Mouse (Mus musculus) right cerebral cortex, postnatal 14 days (tissue): ENCODE measurements around the gene Zfp764.
A peak's percentile ranks its signal among the peaks of the same experiment; 100 is the strongest.
"Not testable (repeated sequence)": the region's sequence is repeated elsewhere in the genome, so short reads cannot be mapped to it uniquely, and the experiment has no call there.

Source experiments
- DNase-seq: peaks from one replicate; pipeline ENCODE4 v3.0.0; 2022

The Zfp764 gene

DNA sequence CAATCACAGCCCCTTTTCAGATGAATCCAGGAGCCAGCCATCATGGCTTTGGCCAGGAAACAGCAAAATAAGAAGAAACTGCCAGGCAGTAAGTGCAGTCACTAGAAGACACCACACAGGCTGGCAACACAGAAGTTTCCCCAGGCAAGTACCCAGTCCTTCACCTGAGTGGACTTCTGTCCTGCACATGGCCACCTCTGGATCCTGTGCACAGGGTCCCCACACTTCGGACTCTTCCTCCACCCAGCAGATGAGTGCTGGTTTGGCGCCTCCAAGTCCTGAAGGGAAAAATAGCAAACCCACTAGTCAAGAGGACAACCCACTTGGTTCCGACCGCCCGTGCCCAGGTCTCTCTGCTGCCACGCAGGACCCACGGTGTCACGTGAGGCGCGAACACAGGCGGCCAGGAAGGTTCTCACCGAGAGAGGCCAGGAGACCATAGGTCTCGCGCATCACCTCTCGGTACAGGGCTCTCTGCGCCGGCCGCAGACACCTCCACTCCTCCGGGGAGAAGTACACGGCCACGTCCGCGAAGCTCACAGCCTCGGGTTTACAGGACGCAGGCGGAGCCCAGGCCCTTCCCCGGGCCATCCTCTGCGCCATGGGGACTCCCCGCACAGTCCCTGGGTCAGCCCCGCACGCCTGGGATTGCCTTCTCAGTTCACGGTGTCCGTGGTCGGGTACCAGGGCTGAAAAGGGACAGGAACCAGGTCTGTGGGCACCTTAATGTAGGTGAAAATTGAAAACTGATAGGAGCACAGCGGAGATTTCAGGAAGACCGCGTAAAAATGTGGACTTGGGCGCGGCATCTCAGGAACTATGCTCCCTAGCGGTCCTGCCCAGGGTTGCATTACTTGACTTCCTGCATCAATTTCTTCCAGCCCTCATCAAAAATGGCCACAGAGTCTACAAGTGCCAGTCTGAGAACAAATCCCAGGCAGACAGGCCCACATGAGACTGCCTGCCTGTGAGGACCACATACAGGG is at the start of gene Zfp764:
Gene Zfp764, minus strand, starts transcription at position 821 of the 986 bp plus-strand sequence.
- peak; percentile 88 for DNase-seq

DNA sequence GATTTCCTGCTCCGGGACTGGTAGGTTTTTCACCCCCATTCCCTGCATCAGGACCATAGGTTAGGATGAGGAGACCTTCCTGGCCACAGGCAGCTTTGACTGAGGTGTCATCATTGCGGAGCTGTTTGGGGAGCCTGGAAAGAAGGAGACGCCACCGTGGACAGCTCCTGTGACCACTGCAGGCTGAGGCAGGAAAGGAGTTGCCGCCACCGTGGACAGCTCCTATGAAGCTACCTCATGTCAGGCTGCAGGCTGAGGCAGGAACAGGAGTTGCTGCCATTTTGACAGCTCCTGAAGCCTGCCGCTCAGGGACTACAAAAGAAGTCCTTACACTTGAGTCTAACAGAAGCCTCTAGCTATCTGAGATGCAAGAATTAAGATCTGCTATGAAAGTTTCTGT is 48.3 kb upstream of the Zfp764 start:
- DNase-seq = no peak

DNA sequence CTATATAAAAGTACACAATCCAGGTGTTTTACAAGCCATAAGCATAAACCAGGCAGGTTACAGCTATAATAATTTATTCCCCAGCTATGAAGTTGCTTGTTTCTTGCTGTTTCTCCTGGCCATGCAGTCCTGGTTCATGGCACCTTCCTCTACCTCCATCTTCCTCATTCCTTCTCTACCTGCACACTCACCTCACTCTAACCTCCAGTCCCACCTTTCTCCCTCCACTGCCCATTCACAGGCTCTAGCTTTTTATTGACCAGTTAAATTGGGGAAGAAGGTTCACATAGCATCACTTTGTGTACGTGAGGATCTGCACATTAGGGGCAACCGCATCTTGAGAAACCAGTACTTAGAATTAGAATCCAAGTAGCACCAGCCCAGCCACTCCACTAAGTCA is 46.4 kb upstream of the Zfp764 start:
- no peak for DNase-seq

DNA sequence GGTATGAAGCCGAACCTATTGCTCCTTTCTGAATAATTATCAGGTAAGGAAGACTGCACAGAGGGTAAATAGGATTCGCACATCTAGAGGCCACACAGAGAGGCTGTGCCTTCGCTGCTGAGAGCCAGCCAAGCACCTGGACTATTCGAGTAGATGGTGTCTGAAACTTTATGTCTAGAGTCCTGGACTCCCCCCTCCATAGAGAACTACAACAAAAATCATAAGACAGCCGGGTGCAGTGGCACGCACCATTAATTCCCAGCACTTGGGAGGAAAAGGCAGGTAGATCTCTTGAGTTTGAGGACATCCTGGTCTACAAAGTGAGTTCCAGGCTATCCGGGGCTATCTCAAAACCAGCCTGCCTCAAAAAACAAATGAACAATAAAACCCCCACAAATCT is 43.3 kb upstream of the Zfp764 start:
- DNase-seq = no peak

DNA sequence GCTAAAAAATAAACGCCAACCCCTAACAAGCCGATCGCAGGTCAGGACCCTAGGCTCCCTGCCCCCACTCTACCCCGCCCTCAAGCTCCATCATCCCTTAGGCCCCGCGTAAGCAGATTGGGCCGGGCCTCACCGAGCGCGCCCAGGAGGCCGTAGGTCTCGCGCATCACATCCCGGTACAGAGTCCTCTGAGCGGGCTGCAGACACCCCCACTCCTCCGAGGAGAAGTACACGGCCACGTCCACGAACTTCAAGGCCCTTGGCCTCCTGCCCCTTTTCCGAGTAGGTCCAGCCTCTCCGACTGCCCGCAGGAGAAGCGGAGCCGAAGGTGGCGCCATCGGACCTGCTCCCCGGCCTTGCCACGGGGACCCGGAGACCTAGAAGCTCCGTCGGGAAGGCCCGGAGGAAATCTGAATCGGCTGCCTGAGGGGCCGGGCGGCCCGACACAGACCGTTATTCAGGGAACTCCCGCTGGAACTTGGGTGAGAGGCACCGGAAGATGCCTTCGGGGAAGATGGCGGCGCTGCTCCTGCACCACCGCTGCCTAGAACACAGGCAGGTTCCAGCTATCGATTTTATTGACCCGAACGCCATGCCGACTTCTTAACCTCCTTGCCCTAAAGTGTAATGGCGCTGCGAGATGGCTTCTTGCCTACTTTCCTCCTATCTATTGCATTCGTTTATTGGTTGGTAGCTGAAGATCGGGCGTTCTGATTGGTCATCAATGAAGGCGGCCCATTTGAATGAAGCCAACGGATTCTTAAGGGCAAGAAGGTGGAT is 42.1 kb upstream of the Zfp764 start, which contains the start of gene Zfp689:
Gene Zfp689, minus strand, starts transcription at position 638 of the 780 bp plus-strand sequence.
- peak; percentile 87 for DNase-seq

DNA sequence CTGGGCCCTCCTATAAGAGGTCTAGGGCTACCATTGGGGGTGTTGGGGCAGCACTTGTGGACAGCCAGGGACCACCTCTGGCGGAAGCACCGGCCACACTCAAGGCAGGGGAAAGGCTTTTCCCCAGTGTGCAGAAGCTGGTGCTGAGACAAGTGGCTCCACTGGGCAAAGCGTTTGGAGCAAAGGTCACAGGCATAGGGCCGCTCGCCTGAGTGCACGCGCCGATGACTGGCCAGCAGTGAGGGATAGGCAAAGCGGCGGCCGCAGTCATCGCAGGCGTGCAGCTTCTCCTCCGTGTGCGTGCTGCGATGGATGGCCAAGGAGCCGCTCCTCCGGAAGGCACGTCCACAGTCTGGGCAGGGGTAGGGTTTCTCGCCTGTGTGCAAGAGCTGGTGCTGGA is 37.4 kb upstream of the Zfp764 start:
- DNase-seq = no peak

DNA sequence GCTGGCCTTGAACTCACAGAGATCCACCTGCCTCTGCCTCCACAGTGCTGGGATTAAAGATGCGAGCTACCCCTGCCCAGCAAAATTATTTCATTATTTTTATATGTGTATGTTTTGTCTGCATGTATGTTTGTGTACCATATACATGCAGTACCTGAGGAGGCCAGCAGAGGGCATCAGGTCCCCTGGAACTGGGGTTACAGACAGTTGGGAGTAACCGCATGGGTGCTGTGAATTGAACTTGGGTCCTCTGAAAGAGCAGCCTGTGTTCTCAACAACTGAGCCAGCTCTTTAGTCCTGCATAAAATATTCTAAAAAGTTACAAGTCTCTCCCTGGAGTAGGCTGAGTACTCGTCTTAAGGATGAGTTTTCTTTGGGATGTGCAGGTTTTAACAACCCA is 31.1 kb upstream of the Zfp764 start:
- DNase-seq = no peak

DNA sequence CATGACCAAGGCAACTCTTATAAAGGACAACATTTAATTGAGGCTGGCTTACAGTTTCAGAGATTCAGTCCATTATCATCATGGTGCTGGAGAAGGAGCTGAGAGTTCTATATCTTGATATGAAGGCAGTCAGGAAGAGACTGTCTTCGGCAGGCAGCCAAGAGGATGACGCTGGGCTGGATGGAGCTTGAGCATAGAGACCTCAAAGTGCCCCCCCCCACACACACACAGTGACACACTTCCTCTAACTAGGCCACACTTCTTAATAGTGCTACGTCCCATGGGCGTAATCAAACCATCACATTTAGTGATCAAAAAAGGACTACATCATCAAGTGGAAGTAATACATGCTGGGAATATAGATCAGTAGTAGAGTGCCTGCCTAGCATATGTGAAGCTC is 28.6 kb upstream of the Zfp764 start:
- DNase-seq = no peak

DNA sequence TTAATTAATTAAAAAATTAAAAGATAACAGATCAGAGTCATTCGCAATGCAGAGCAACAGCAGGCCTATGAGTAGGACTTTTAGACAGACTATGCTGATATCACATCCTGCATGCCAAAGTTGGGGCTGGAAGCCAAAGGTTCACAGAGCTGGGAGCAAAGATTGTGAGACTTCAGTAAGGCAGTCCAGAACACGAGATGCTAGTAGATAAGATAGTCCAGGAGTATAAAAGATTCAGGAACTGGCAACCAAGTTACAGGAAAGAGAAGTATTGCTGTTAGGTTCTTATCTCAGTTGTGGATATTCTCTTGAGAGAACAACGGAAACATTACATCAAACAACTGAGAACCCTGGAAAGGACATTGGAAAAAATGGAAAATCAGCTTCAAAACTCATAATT is 19.7 kb upstream of the Zfp764 start:
- DNase-seq = no peak

DNA sequence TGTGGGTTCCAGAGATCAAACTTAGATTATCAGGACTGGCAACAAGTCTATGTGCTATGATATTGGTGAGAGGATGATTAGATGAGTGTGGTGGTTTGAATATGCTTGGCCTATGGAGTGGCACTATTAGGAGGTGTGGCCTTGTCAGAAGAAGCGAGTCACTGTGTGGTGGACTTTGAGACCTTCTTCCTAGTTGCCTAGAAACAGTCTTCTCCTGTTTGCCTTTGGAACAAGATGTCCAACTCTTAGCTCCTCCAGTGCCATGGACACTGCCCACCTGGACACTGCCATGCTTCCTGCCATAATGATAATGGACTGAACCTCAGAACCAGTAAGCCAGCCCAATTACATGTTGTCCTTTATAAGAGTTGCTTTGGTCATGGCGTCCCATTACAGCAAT is 19.3 kb upstream of the Zfp764 start:
- DNase-seq = no peak

DNA sequence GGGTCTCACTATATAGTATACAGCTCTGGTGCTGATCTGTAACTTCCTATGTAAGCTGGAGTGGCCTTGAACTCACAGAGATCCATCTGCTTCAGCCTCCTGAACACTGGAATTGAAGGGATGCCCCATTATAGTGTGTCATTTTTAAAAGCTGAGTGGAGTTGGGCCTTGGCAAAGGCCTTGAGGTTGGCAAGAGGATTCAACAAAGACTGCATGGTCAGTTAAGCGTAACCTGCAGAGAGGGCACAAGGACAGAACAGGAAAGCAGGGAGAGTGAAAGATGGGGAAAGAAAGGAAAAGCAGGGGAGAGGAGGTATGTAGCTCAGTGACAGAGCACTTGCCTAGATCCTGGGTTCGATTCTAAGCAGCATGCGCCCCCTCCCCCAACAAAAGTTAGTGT is 18.7 kb upstream of the Zfp764 start:
- no peak for DNase-seq

DNA sequence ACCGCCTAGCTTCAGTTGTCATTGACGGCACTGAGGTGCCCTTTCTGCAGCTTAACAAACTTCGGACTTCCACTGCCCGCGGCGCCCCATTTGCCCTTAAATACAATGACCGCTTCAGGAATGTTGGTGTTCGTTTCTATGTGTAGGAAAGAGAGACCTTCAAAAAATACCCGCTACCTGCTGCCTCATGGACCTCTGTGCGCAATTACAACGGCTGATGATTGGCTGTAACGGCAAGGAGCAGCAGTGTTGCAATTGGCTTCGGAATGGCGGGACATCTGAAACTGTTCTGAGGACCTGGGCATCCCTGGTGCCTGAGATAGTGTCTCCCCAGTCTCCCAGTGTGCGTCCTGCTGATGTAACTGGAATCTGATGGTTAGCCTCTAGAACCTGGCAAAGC is 15.6 kb upstream of the Zfp764 start:
- DNase-seq = peak; percentile 27

DNA sequence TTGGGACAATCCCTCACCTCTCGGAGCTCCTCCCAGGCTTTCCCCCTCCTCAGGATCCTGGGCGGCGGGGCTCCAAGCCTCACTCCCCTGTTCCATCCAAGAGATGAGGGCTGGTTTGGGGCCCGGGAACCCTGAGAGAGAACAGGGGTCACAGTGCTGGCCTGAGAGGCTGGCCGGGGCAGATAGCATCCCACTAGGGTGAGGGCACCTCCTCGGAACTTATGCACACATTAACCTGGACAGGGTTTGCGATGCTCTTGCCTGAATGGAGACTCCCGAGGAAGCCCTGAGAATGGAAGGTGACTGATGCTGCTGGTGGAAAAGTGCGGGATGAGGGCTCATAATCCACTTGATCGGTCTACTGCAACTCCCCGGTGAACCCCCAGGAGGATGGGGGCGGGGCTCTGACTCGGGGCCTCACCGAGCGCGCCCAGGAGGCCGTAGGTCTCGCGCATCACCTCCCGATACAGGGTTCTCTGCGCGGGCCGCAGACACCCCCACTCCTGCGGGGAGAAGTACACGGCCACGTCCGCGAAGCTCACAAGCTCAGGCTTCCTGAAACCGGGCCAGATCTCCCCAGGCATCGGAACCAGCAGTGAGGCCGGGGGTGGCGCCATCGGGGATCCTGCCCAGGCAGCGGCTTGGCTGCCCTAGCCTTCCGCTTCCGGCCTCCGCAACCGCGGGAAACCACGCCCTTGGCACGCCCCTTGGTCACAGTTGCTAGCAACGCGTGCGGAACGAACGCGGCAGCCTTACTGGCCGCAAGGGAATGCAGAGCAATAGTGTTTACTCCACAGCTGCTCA is 15.0 kb upstream of the Zfp764 start, which contains the start of gene Zfp688:
Gene Zfp688, minus strand, starts transcription at position 681 of the 804 bp plus-strand sequence.
- peak; percentile 93 for DNase-seq

DNA sequence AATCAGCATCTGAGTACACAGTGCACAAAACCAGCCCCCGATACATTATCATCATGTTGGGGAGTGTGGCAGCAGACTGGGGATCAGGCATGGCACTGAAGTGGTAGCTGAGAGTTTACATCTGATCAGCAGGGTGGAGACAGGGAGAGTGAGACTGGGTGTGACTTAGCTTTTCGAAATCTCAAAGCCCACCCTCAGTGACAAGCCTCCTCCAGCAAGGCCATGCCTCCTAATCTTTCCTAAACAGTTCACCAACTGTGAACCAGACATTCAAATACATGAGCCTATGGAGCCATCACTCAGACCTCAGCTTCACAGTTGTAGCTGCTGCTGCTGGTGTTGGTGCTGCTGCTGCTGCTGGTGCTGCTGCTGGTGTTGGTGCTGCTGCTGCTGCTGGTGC is 4.8 kb upstream of the Zfp764 start:
- DNase-seq = no peak

DNA sequence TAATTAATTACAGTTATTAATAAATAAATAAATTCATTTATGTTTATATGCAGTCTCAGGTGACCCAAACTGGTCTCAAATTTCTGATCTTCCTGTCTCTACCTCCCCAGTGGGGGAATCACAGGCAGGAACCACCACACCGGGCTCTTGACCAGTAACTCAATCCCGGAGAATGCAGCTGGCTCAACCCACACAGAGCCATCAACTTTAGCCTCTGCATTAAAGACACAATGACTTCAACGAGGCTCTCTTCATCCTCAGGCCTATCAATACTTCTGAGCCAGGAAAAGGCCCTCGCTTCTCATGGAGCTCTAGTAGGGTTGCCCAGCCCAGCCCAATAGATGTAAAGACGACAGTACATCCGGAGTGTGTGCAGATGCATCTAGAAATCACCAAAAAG is 2.5 kb downstream of the Zfp764 start:
- DNase-seq = not testable (repeated sequence)

DNA sequence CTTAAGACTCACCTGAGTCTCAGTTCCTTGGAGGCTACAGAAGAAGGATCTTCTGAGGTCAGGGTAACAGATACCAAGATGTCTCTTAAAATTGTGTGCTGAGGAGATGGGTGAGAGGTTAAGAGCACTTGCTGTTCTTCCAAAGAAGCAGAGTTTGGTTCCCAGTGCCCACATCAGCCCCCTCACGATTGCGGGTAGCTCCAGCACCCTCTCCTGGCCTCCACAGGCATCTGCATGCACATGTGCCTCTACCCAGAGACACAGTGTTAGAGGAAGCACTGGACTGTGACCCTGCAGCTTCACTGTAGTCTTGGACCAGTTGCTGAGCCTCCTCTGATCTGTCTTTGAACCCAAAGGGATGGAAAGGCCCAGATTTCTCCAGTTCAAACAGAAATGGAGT is 3.6 kb downstream of the Zfp764 start:
- no peak for DNase-seq

DNA sequence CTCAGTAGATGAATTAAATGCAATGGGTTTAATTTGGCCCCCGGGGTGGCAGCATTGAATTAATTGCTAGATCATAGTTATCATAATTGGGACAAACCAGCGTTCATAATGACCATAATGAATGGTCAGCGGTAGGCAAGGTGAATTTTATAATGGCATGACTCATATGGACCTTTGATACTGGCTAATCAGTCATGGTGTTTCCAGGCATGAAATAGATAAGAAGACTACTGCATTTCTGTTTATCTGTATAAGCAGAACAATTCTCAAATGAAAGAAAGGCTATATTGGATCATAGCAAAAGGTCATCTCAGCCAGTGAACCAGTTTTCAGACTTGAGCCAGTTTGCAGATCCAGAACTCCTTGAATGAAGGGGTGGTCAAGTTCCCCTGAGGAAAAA is 6.3 kb downstream of the Zfp764 start:
- no peak for DNase-seq

DNA sequence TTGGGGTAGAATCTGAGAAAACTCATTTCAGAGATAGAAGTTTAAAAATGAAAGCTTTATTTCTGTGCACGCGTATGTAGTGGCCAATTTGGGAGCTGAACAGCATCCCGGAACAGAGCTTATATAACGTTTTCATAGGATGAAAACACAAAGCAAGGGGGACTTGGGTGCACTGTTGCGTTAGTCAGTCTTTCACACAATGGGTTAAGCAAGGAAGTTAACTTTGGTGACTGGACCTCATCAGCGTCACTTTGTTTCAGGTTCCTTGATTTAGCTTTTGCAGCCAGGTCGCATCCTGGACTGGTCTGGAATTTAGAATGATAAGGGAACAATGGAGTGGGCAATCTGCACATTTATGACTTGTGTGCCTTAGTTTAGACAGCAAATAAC is 12.7 kb downstream of the Zfp764 start:
- DNase-seq = no peak

DNA sequence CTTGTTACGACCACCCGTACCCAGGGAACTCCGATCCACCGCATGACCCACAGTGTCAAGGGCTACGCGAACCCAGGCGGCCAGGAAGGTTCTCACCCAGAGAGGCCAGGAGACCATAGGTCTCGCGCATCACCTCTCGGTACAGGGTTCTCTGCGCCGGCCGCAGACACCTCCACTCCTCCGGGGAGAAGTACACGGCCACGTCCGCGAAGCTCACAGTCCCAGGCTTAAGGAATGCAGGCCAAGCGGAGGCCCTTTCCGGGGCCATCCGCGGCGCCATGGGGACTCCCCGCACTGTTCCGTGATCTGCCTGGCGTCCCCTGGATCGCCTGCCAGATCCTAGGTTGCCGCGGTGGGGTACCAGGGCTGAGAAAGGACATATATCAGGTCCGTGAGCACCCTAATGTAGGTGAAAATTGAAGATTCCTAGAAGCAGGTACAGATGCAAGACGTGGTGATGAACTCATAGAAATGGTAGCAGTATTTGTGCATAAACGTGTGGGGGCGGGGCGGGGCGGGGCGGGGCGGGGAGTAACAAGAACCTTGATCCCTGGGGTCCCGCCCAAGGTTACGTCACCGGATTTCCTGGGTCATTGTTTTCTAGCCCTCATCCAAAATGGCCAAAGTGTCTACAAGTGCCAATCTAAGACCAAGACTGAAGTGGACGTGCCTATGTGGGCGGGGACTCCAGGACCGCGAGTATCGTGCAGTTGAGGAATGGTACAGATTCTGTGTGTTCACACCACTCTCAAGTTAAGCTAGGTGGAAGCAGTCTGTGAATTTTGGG is 13.3 kb downstream of the Zfp764 start, which contains the start of gene E430018J23Rik:
Gene E430018J23Rik, minus strand, starts transcription at position 473 of the 787 bp plus-strand sequence.
- DNase-seq = peak; percentile 92

DNA sequence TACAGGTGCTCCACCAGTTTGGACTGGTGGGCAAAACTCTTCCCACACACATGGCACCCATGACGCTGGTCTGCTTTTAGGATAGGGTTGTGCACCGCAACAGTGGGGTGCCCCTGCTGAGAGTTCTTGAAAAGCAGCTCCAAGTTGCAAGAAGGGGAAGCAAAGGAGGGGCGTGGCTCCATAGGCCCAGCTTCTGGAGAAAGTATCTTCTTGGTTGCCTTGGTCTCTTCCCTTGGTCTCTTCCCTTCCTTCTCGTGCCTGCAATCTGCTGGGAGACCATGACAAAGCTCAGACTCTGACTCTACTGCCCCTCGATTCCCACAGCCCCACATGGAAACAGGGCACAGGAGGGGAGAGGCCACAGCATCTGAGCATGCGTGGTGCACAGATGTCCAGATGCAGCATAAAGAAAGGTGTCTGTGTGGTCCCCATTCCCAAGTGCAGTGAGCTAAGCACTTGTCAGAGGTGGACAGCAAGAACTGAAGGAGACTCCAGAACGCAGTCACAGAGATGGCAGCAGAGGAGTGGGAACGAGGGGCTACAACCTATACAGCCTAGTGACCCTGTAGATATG is 14.3 kb downstream of the Zfp764 start:
- no peak for DNase-seq

DNA sequence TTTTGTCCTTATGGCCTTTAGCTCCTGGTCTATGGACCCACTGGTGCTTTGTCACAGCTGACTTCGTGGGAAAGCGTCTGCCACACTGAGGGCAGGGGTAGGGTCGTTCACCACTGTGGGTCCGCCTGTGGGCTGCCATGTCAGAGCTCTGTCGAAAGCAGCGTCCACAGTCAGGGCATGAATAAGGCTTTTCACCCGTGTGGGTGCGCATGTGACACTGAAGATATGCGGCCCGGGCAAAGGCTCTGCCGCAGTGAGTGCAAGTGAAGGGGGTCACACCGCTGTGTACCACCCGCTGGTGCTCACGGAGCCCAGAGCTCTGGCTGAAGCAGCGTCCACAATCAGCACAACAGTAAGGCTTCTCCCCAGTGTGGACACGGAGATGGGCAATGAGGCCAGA is 15.1 kb downstream of the Zfp764 start:
- DNase-seq = no peak

DNA sequence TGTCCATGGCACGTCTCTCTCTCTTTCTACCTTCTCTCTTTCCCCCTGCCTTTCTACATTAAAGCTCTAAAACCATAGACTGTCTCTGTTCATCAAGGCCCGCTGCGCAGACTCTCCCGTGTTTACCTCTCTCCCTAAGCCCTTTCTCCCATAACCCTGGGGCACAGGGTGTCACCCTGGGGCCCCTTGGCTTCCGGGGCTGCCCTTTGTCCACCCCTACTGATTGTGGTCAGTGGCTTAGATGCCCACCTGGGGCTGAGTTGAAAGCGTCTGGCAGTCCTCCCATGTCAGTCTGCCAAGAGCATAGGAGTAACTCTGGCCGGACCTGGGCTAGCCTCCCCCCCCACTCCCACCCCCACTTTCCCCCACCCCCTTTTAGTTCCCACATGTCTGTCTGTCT is 16.3 kb downstream of the Zfp764 start:
- DNase-seq = peak; percentile 5
